Mouse (Mus musculus) brown adipose tissue, adult 24 weeks (tissue): ENCODE results near the gene Srgap1. TPM values are rescaled to one million over a fixed set of nuclear protein-coding genes. Genes with fewer than 3 reads are reported as not detected.

Experiments used
- H3K27ac ChIP-seq: fragments of 200-500 bp; replicated peaks from 2 replicates; pipeline ENCODE4 v1.5.1; 2012; ENCODE audit warnings: low read depth, mild to moderate bottlenecking, low read length
- H3K4me1 ChIP-seq: fragments of 200-500 bp; 2 replicates; pipeline ENCODE4 v1.6.1; 2012; ENCODE audit warnings: low read length, mixed read lengths; ENCODE audit not compliant: control insufficient read depth, insufficient read depth, insufficient read length
- H3K4me3 ChIP-seq: fragments of 200-500 bp; 2 replicates; pipeline ENCODE4 v1.5.1; 2012; ENCODE audit warnings: low read depth, mild to moderate bottlenecking, low read length, moderate library complexity; ENCODE audit not compliant: insufficient read depth
- polyA plus RNA-seq: library from polyadenylated mRNA; stranded (reverse); fragments of >200 nt; gene quantifications from 2 replicates; pipeline ENCODE4 v1.2.4, GENCODE M21; 2012; ENCODE audit not compliant: missing spikeins, insufficient read depth, insufficient read length

Srgap1 gene
- polyA plus RNA-seq, 1 experiment: 1.2 TPM

DNA sequence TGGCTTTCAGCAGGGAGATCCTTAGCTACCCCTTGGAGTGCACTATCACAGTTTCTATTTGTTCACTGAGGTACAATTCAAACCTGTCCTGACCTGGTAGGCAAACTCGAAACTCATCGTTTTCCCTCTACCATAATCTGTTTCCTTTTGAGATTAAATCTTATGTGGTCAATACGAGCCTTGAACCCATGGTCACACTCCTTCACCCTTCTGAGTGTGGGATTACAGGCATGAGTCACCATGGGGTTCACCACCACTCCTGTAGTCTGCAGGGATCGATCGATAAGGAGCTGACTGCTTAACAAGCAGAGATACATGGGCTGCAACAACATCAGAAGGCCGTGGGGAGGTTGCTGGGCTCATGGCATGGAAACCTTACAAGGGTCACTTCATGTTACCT is 146.3 kb downstream of the Srgap1 start:
- Histone ChIP-seq H3K27ac (no peak overlapping the region), H3K4me3 (no peak overlapping the region), H3K4me1 (peaks cover 4% of the 10 kb centered on the region; the same call in 1 of the 2 replicates)

- Histone ChIP-seq H3K4me1 (peaks cover 4% of the 10 kb centered on the region; the same call in 1 of the 2 replicates), H3K4me3 (no peak overlapping the region), H3K27ac (no peak overlapping the region)
These were observed 147.4 kb downstream of the Srgap1 start for GRCm38 (mm10) chr10:121899706-121900105.

GRCm38 (mm10) chr10:121897835-121898370 is 149.2 kb downstream of the Srgap1 start:
- Histone ChIP-seq H3K27ac (no peak overlapping the region), H3K4me1 (no peaks in the 10 kb centered on the region; the same call in none of the 2 replicates), H3K4me3 (no peak overlapping the region)

DNA sequence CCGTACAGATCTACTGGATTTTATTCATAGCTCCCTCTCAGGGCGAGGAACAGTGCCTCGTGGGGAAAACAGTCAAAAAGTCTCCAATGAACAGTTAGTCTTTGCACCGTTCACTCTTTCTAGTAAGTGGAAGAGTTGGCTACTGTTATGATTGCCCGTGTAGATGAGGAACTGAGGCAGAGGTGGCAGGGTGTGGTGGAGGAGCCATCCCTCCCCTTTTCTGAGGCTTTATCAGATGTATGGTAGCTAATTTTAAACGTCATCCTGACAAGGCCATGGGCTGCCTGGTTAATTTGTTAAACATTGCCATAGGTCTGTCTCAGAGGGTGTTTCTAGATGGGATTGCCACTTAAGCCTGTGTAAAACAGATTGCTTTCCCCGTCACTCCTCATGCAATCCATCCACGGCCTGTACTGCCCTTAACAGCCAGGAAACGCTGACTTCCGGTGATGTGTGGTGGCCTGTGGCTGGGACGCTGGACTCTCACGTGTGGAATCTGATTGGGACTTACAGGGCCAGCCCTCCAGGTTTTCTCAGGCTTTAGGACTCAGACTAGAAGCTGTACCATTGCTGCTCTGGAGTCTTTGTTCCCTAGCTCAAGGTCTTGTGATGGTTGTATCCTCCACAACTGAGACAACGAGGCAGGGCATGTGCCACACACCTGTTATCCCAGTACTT is 155.6 kb downstream of the Srgap1 start:
- no peak overlapping the region for H3K27ac ChIP-seq
- H3K4me3 ChIP-seq: no peak overlapping the region
- peaks cover 5% of the 10 kb centered on the region; the same call in 1 of the 2 replicates for H3K4me1 ChIP-seq

- Histone ChIP-seq H3K4me1 (peaks cover 5% of the 10 kb centered on the region; the same call in 1 of the 2 replicates), H3K27ac (no peak overlapping the region), H3K4me3 (no peak overlapping the region)
These were observed 157.1 kb downstream of the Srgap1 start for GRCm38 (mm10) chr10:121890061-121890460.

DNA sequence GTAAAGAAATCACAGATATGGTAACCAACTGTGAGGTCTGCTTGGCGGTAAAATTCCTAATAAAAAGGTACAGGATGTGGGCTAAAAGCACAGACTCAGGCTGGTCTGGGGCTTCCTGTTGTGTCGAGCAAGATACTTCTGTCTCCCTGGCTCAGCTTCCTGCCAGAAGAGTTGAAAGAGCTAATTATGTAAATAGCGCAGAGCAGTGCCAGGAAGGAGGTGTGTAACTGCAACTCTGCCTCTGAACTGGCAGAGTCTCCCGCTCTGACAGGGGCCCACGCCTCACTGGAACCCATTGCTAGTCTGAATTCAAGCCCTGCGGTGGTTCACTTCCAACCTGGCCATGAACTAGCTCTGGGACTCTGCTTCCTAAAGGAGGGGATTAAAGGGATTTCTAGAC is 160.3 kb downstream of the Srgap1 start:
- Histone ChIP-seq H3K4me1 (peaks cover 4% of the 10 kb centered on the region; the same call in 1 of the 2 replicates), H3K4me3 (no peak overlapping the region), H3K27ac (no peak overlapping the region)

GRCm38 (mm10) chr10:121885512-121886218 is 161.4 kb downstream of the Srgap1 start:
- H3K4me1 ChIP-seq: peaks cover 3% of the 10 kb centered on the region; the same call in 1 of the 2 replicates
- H3K4me3 ChIP-seq: no peak overlapping the region
- H3K27ac ChIP-seq: no peak overlapping the region

DNA sequence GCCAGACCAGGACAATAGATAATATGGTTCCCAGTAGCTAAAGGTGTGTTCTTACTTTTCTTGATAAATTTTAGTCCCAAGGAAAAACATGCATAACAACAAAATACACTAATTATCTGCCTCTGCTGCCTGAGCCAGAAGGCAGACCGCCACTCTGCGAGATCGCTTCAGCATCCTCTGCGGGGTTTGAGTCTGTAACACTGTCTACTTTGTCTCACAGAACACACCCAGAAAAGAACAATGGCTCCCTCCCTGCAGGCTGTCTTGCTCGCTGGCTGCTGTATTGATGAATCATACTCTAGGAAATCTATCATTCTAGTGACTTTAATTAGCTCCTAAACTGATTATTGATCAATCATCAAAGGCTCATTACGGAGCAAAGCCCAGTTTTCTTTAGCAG is 164.7 kb downstream of the Srgap1 start:
- H3K4me1 ChIP-seq: peaks cover 3% of the 10 kb centered on the region; the same call in 1 of the 2 replicates
- H3K4me3 ChIP-seq: no peak overlapping the region
- no peak overlapping the region for H3K27ac ChIP-seq

DNA sequence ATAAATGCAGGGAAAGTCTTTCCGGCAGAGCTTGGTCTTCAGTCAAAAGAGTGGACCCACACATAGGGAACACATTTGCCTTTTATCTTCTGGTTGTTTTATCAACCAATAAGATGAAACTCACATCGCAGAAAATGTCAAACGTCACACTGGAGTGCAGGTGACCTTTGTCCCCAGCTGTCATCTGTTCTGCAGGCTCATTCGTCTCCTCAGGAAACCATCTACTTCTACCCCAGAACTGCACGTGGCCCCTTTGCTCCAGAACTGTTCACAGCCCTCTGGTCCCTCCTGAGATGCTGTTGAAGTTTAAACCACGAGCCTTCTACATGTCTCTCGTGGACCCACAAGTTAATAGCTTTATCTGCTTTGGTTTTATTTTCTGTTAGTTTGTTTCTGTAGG is 168.3 kb downstream of the Srgap1 start:
- H3K4me1 ChIP-seq: no peaks in the 10 kb centered on the region
- H3K27ac ChIP-seq: no peak overlapping the region
- H3K4me3 ChIP-seq: no peak overlapping the region

- no peak overlapping the region for H3K27ac ChIP-seq
- H3K4me1 ChIP-seq: no peaks in the 10 kb centered on the region
These were observed 169.2 kb downstream of the Srgap1 start for GRCm38 (mm10) chr10:121877906-121878305.

GRCm38 (mm10) chr10:121873063-121873489 is 174.0 kb downstream of the Srgap1 start:
- H3K27ac ChIP-seq: no peak overlapping the region
- H3K4me1 ChIP-seq: 0 out of 2 replicates have a peak, but pooled peaks cover 3% of the 10 kb centered on the region
- H3K4me3 ChIP-seq: no peak overlapping the region

More at GRCm38 (mm10) chr10:121877906-121878305, 169.2 kb downstream of the Srgap1 start:
- no peak overlapping the region for H3K4me3 ChIP-seq

DNA sequence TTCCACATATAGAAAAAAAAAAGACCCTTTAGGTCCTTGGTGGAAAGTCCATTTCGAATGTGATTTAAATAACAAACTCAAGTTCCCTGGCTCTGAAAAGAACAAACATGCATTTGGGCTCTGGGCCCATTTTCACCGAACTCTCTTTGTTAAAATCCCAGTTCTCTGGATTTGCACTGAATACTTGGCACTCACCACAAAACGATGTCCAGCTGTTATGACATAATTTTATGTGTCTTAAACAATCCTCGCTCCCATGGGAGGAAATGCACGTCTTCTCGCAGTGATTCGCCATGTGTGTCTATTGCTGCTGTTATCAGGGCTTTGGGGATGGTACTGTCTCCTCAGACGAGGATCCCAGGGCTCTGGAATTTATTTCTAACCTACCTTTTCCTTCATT is 177.2 kb downstream of the Srgap1 start:
- Histone ChIP-seq H3K27ac (no peak overlapping the region), H3K4me3 (no peak overlapping the region), H3K4me1 (0 out of 2 replicates have a peak, but pooled peaks cover 3% of the 10 kb centered on the region)

DNA sequence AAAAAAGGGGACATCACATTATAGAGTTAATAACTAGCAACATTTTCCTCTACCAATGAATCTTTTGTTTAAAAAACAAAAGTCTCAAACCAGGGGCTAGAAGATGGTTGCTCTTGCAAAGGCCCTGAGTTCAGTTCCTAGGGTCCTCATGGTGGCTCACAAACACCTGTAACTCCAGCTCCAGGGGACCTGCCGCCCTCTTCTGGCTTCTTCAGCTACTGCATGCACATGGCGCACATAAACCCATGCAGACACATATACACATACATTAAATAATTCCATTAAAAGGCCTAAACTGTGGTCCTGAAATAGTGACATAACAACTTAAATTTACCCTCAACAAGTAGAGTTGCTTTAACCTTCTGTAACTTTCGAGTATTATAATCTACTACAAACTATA is 178.9 kb downstream of the Srgap1 start:
- Histone ChIP-seq H3K4me1 (0 out of 2 replicates have a peak, but pooled peaks cover 3% of the 10 kb centered on the region), H3K27ac (no peak overlapping the region), H3K4me3 (no peak overlapping the region)

- no peak overlapping the region for H3K4me3 ChIP-seq
- no peak overlapping the region for H3K27ac ChIP-seq
- 0 out of 2 replicates have a peak, but pooled peaks cover 3% of the 10 kb centered on the region for H3K4me1 ChIP-seq
These were observed 181.4 kb downstream of the Srgap1 start for GRCm38 (mm10) chr10:121865503-121866239.

DNA sequence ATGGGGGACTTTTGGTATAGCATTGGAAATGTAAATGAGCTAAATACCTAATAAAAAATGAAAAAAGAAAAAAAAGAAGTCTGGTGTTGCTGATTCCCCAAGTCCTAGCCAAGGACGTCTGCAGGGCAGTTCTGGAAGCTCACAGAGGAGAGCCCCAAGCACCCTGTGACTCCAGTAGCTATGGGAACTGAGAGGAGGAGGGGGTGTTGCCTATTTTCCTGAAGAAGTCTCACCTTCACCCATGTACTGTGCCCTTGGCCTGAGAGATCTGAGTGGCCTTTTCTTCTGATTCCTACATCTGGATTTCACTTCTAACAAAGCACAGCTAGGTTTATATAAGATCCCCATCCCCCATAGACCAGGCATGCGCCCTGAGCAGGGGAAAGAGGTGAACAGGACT is 186.2 kb downstream of the Srgap1 start:
- no peak overlapping the region for H3K27ac ChIP-seq
- no peaks in the 10 kb centered on the region for H3K4me1 ChIP-seq
- no peak overlapping the region for H3K4me3 ChIP-seq
